ENCODE assay signal across 21 mouse cellular contexts in genomic region chr9:121176350-121176749, GRCm38 (mm10).
DNase-seq lines count a peak whose midpoint lies in the region; ATAC-seq and TF ChIP-seq lines count a peak whose summit lies in the region.
"Had no signal": no experiment of that assay in that cellular context is flagged by ENCODE, and none has a peak within 500 bp of the region (broad histone marks: within the 10 kb centered on the region; RNA-seq: fewer than 3 reads in every experiment).

No protein-coding gene starts in this region.

- no peak for TF ChIP-seq RAD21 in CH12.LX (IDR thresholded peaks at IDR 0.05; ENCODE audit: low read depth, low read length)

- dilution Hi-C loops in CH12.LX (cut with MboI; ENCODE audit: extremely low pct_ligation_motif_present, extremely low pct_unique_long_range_greater_than_20kb, low sequenced_read_pairs) = no loop called here

- TF ChIP-seq CTCF in CH12.LX (conservative IDR thresholded peaks at IDR 0.05 in 1 of 2, IDR thresholded peaks at IDR 0.05 in 1 of 2; ENCODE audit: low read depth in 2 of 2, low read length in 2 of 2) = no peak

- WGBS in heart, embryonic 10.5 days = 89% methylated on average over 7 of the region's 7 CpGs
- 92% methylated on average over 7 of the region's 7 CpGs for WGBS in midbrain, embryonic 11.5 days
- 96% methylated on average over 7 of the region's 7 CpGs for WGBS in midbrain, embryonic 13.5 days

- H3K27me3 ChIP-seq in heart, embryonic 10.5 days (ENCODE audit: insufficient read depth, poor library complexity, severe bottlenecking) = no peaks in the 10 kb centered on the region
- H3K27me3 ChIP-seq in midbrain, embryonic 11.5 days (ENCODE audit: control insufficient read depth, insufficient read depth, low read length) = no peaks in the 10 kb centered on the region
- no peaks in the 10 kb centered on the region for H3K27me3 ChIP-seq in midbrain, embryonic 13.5 days
- H3K27me3 ChIP-seq in CH12.LX (replicated peaks) = no peaks in the 10 kb centered on the region
- H3K27me3 ChIP-seq: Patski had no signal

- H3K9me3 ChIP-seq in heart, embryonic 10.5 days = no peaks in the 10 kb centered on the region
- no peaks in the 10 kb centered on the region for H3K9me3 ChIP-seq in midbrain, embryonic 11.5 days (ENCODE audit: control insufficient read depth, low read length)
- peaks cover 7% of the 10 kb centered on the region; the same call in 1 of the 2 replicates for H3K9me3 ChIP-seq in midbrain, embryonic 13.5 days
- peaks cover 8% of the 10 kb centered on the region for H3K9me3 ChIP-seq in CH12.LX (replicated peaks; ENCODE audit: low read length)
- H3K9me3 ChIP-seq: G1E had no signal

- H3K9ac ChIP-seq in midbrain, embryonic 11.5 days (ENCODE audit: low read length) = no peak overlapping the region
- no peak overlapping the region for H3K9ac ChIP-seq in midbrain, embryonic 13.5 days (replicated peaks)
- H3K9ac ChIP-seq in CH12.LX (ENCODE audit: insufficient read depth, low read depth) = no peak overlapping the region

- no peak overlapping the region for H3K4me2 ChIP-seq in midbrain, embryonic 11.5 days
- no peak overlapping the region for H3K4me2 ChIP-seq in midbrain, embryonic 13.5 days (replicated peaks)
- no peak overlapping the region for H3K4me2 ChIP-seq in CH12.LX (ENCODE audit: insufficient read depth, low read depth, poor library complexity, severe bottlenecking)

- no peaks in the 10 kb centered on the region for H3K79me2 ChIP-seq in CH12.LX (replicated peaks; ENCODE audit: control insufficient read depth, extremely low read depth, insufficient read depth, poor library complexity, severe bottlenecking)

- in situ Hi-C loops in CH12.LX (cut with MboI; ENCODE audit: low pct_ligation_motif_present, low pct_unique_long_range_greater_than_20kb, low sequenced_read_pairs) = no loop called here

- H3K27ac ChIP-seq in heart, embryonic 10.5 days = no peak overlapping the region
- H3K27ac ChIP-seq in midbrain, embryonic 11.5 days (ENCODE audit: low read depth, low read length) = no peak overlapping the region
- H3K27ac ChIP-seq in midbrain, embryonic 13.5 days = no peak overlapping the region
- H3K27ac ChIP-seq in CH12.LX (ENCODE audit: insufficient read depth, low read depth) = no peak overlapping the region

- no peak overlapping the region for H3K4me3 ChIP-seq in heart, embryonic 10.5 days
- no peak overlapping the region for H3K4me3 ChIP-seq in midbrain, embryonic 11.5 days (ENCODE audit: low read depth, low read length)
- H3K4me3 ChIP-seq in midbrain, embryonic 13.5 days (replicated peaks) = no peak overlapping the region
- H3K4me3 ChIP-seq in CH12.LX (replicated peaks in 1 of 3; ENCODE audit: low read depth in 2 of 3, low read length in 2 of 3, poor library complexity in 1 of 3) = no peak overlapping the region

- ATAC-seq in midbrain, embryonic 11.5 days (ENCODE audit: low FRiP score) = no peak
- no peak for ATAC-seq in midbrain, embryonic 13.5 days
- ATAC-seq: activated CD4-positive, CD25-positive, alpha-beta regulatory T cell, adult 4 months; CD4-positive, CD25-positive, alpha-beta regulatory T cell, adult 4 months; Patski had no signal

- 0 out of 2 replicates have a peak, but pooled peaks have one; percentile 58 for TF ChIP-seq EP300 in CH12.LX (IDR thresholded peaks at IDR 0.05; ENCODE audit: low read length)

- TF ChIP-seq POLR2A in CH12.LX (IDR thresholded peaks at IDR 0.05; ENCODE audit: low read depth, low read length) = no peak

- no peaks in the 10 kb centered on the region for H3K4me1 ChIP-seq in heart, embryonic 10.5 days
- H3K4me1 ChIP-seq in midbrain, embryonic 11.5 days (ENCODE audit: control insufficient read depth, insufficient read depth, low read length) = no peaks in the 10 kb centered on the region
- no peaks in the 10 kb centered on the region for H3K4me1 ChIP-seq in midbrain, embryonic 13.5 days (replicated peaks)
- H3K4me1 ChIP-seq in CH12.LX (ENCODE audit: control insufficient read depth in 1 of 2, insufficient read depth in 2 of 2) = peaks cover 2 to 8% of the 10 kb centered on the region in 2 experiments; a peak in 2 of 4 replicates

- peak; percentile 50 for DNase-seq in heart, adult 11 months
- no peak for DNase-seq in heart, embryonic 10.5 days (ENCODE audit: low spot score)
- DNase-seq in midbrain, embryonic 11.5 days (ENCODE audit: low spot score, missing footprints) = peak; percentile 8
- DNase-seq in CH12.LX (ENCODE audit: extremely low read depth) = peak; percentile 21
- no peak for DNase-seq in cerebellum, adult 11-12 months
- DNase-seq: adrenal gland, adult 2 months; adrenal gland, adult 8-10 months; adrenal gland, postnatal 10 days; adrenal gland, postnatal 14 days; adrenal gland, postnatal 25 days; adrenal gland, postnatal 36 days; B cell, adult 2 months; cerebellum, adult 11 months; cerebellum, adult 18-20 months; cerebellum, adult 2 months; cerebellum, adult 8-10 months had no signal

- H3K36me3 ChIP-seq in heart, embryonic 10.5 days = 0 out of 2 replicates have a peak, but pooled peaks cover 2% of the 10 kb centered on the region
- no peaks in the 10 kb centered on the region for H3K36me3 ChIP-seq in midbrain, embryonic 11.5 days (ENCODE audit: control insufficient read depth, insufficient read depth, low read length)
- H3K36me3 ChIP-seq in midbrain, embryonic 13.5 days = peaks cover 7% of the 10 kb centered on the region
- peaks cover 0 to 25% of the 10 kb centered on the region in 2 experiments for H3K36me3 ChIP-seq in CH12.LX (replicated peaks in 1 of 2; ENCODE audit: control insufficient read depth in 1 of 2, insufficient read depth in 1 of 2, low read length in 1 of 2)
- H3K36me3 ChIP-seq: G1E had no signal

TF ChIP-seq in CH12.LX, 34 proteins besides CTCF, POLR2A, EP300 and RAD21:
- TF ChIP-seq E2F4 (IDR thresholded peaks at IDR 0.05; ENCODE audit: insufficient replicate concordance, low read depth, low read length) = no peak
- TF ChIP-seq ELF1 (IDR thresholded peaks at IDR 0.05; ENCODE audit: low read depth, low read length) = no peak
- no peak for TF ChIP-seq JUND (conservative IDR thresholded peaks at IDR 0.05; ENCODE audit: low read depth, low read length)
- TF ChIP-seq ZNF384 (IDR thresholded peaks at IDR 0.05; ENCODE audit: low read depth, low read length) = no peak
- peak; percentile 65; the same call in 1 of the 2 replicates for TF ChIP-seq IRF4 (IDR thresholded peaks at IDR 0.05; ENCODE audit: low read depth, low read length)
- TF ChIP-seq BHLHE40 (IDR thresholded peaks at IDR 0.05; ENCODE audit: low read depth, low read length) = no peak

Comparison
In these comparisons a context has a peak if more than half of its experiments do, and no peak if none do; other contexts are left out.
1. DNase-seq: peak in heart, adult 11 months (single experiment), midbrain, embryonic 11.5 days (single experiment) and CH12.LX (single experiment); none in heart, embryonic 10.5 days (single experiment) and cerebellum, adult 11-12 months (single experiment).